Mouse (Mus musculus) liver, embryonic 14.5 days (tissue): ENCODE measurements around the gene Trappc10. TPM values are rescaled to one million over a fixed set of nuclear protein-coding genes. Genes with fewer than 3 reads are reported as not detected.

ENCODE experiments used
- ATAC-seq: fragments of 200-750 bp; cut with Nextera tagmentation; 2 replicates; pipeline ENCODE4 v1.8.0; 2017; ENCODE audit warnings: moderate number of reproducible peaks, mild to moderate bottlenecking, moderate library complexity; ENCODE audit not compliant: insufficient read depth
- DNase-seq, 3 experiments: peaks; one replicate each; pipeline ENCODE4 v3.0.0-alpha.2; 2012 to 2013; ENCODE audit warnings: low read depth in 3 of 3, low spot score in 3 of 3
- H3K27ac ChIP-seq: fragments of 300-500 bp; sonication (generic); 2 replicates; pipeline ENCODE4 v1.5.1; 2014; ENCODE audit warnings: moderate library complexity, mild to moderate bottlenecking, control low read depth, inconsistent platforms
- H3K27me3 ChIP-seq: fragments of 300-500 bp; sonication (generic); 2 replicates; pipeline ENCODE4 v1.6.1; 2014; ENCODE audit warnings: mild to moderate bottlenecking, low read length, moderate library complexity; ENCODE audit not compliant: control insufficient read depth, insufficient read depth
- H3K36me3 ChIP-seq: fragments of 300-500 bp; sonication (generic); replicated peaks from 2 replicates; pipeline ENCODE4 v1.6.1; 2014; ENCODE audit warnings: low read depth; ENCODE audit not compliant: control insufficient read depth, insufficient read depth
- H3K4me1 ChIP-seq, 2 experiments: fragments of 200-500 bp in 1 of 2; fragments of 300-500 bp in 1 of 2; sonication (generic) in 1 of 2; replicated peaks; 2 replicates each; pipeline ENCODE4 v1.6.1; 2012 to 2014; ENCODE audit warnings: antibody characterized with exemption in 1 of 2, inconsistent platforms in 1 of 2, low read length in 1 of 2; ENCODE audit not compliant: control insufficient read depth in 2 of 2, insufficient read depth in 2 of 2
- H3K4me2 ChIP-seq: fragments of 300-500 bp; sonication (generic); 2 replicates; pipeline ENCODE4 v1.6.1; 2014; ENCODE audit warnings: low read depth, mild to moderate bottlenecking, control low read depth, moderate library complexity
- H3K4me3 ChIP-seq, 2 experiments: fragments of 200-500 bp in 1 of 2; fragments of 300-500 bp in 1 of 2; sonication (generic) in 1 of 2; 2 replicates each; pipeline ENCODE4 v1.5.1; 2012 to 2014; ENCODE audit warnings: low read depth in 2 of 2, low read length in 2 of 2, mild to moderate bottlenecking in 2 of 2, control low read depth in 1 of 2, inconsistent platforms in 1 of 2, moderate library complexity in 1 of 2; ENCODE audit not compliant: insufficient read depth in 1 of 2
- H3K9ac ChIP-seq: fragments of 300-500 bp; sonication (generic); replicated peaks from 2 replicates; pipeline ENCODE4 v1.6.1; 2014; ENCODE audit warnings: mild to moderate bottlenecking, control low read depth, moderate library complexity
- H3K9me3 ChIP-seq: fragments of 300-500 bp; sonication (generic); 2 replicates; pipeline ENCODE4 v1.6.1; 2016; ENCODE audit warnings: low read length, mixed read lengths; ENCODE audit not compliant: control insufficient read depth
- CTCF ChIP-seq: IDR thresholded peaks from 2 replicates; pipeline ENCODE4 v1.5.1; 2016; ENCODE audit warnings: antibody characterized with exemption, low read depth, control low read depth
- EP300 ChIP-seq: IDR thresholded peaks from 2 replicates; pipeline ENCODE4 v1.6.1; 2016; ENCODE audit warnings: antibody characterized with exemption, low read depth
- WGBS: fragments of 180-500 bp; shearing (Covaris S2); extraction: QIAGEN DNeasy Blood & Tissue Kit; methylation state at CpG from one replicate; pipeline ENCODE4 v1.1.7; 2014; ENCODE audit not compliant: insufficient replicate concordance; 5-methylcytosine and 5-hydroxymethylcytosine counted together
- polyA plus RNA-seq, 2 experiments: library from polyadenylated mRNA; depleted of rRNA in 1 of 2; stranded (reverse) in 1 of 2; unstranded in 1 of 2; fragments of >200 nt; fragmentation: Nextera tagmentation in 1 of 2; extraction: Ambion mirVana in 1 of 2; gene quantifications; 2 replicates each; pipeline versions ENCODE4 v1.2.1 to v1.2.3; 2012 to 2014

Gene Trappc10
- polyA plus RNA-seq, 2 experiments, result 15.8 to 19.8 TPM

GRCm38 (mm10) chr10:78165256-78166005 is 79.0 kb downstream of the Trappc10 start:
- H3K36me3 ChIP-seq, result peaks cover 5% of the 10 kb centered on the region; the same call in 1 of the 2 replicates
- no peak for ATAC-seq

GRCm38 (mm10) chr10:78164786-78165185 is 79.7 kb downstream of the Trappc10 start:
- 85% methylated on average over 12 of the region's 12 CpGs for WGBS

More at GRCm38 (mm10) chr10:78165256-78166005, 79.0 kb downstream of the Trappc10 start:
- no peak for DNase-seq
- H3K9me3 ChIP-seq, result no peaks in the 10 kb centered on the region
- no peak overlapping the region for H3K4me3 ChIP-seq
- no peak overlapping the region for H3K9ac ChIP-seq
- TF ChIP-seq EP300, result no peak
- TF ChIP-seq CTCF, result 0 out of 2 replicates have a peak, but pooled peaks have one; percentile 6
- H3K27ac ChIP-seq, result no peak overlapping the region
- no peak overlapping the region for H3K4me2 ChIP-seq
- no peaks in the 10 kb centered on the region for H3K27me3 ChIP-seq
- WGBS, result 85% methylated on average over 21 of the region's 21 CpGs
- H3K4me1 ChIP-seq, result peaks cover 0 to 13% of the 10 kb centered on the region in 2 experiments; a peak in 3 of 4 replicates

GRCm38 (mm10) chr10:78163923-78164322 is 80.5 kb downstream of the Trappc10 start:
- H3K36me3 ChIP-seq, result peaks cover 5% of the 10 kb centered on the region; the same call in 1 of the 2 replicates
- H3K4me3 ChIP-seq, result no peak overlapping the region
- H3K9ac ChIP-seq, result no peak overlapping the region
- peak in 1 of 3 experiments; percentile 48 for DNase-seq
- 25% methylated on average over 4 of the region's 4 CpGs for WGBS
- H3K9me3 ChIP-seq, result no peaks in the 10 kb centered on the region
- H3K4me2 ChIP-seq, result no peak overlapping the region
- ATAC-seq, result no peak
- H3K27ac ChIP-seq, result no peak overlapping the region
- H3K27me3 ChIP-seq, result no peaks in the 10 kb centered on the region
- no peak for TF ChIP-seq EP300
- peak; percentile 85 for TF ChIP-seq CTCF
- H3K4me1 ChIP-seq, result peaks cover 2 to 12% of the 10 kb centered on the region in 2 experiments; a peak in 2 of 4 replicates

More at GRCm38 (mm10) chr10:78164786-78165185, 79.7 kb downstream of the Trappc10 start:
- DNase-seq, result no peak
- Histone ChIP-seq H3K9ac (no peak overlapping the region), H3K36me3 (peaks cover 5% of the 10 kb centered on the region; the same call in 1 of the 2 replicates), H3K4me2 (no peak overlapping the region), H3K27me3 (no peaks in the 10 kb centered on the region), H3K4me3 (no peak overlapping the region), H3K27ac (no peak overlapping the region), H3K9me3 (no peaks in the 10 kb centered on the region), H3K4me1 (peaks cover 1 to 8% of the 10 kb centered on the region in 2 experiments; a peak in 2 of 4 replicates)
- no peak for ATAC-seq
- no peak for TF ChIP-seq CTCF
- no peak for TF ChIP-seq EP300

- peaks cover 5% of the 10 kb centered on the region; the same call in 1 of the 2 replicates for H3K36me3 ChIP-seq
- ATAC-seq (no peak), DNase-seq (no peak)
- 82% methylated on average over 9 of the region's 9 CpGs for WGBS
- H3K4me2 ChIP-seq, result no peak overlapping the region
- no peak overlapping the region for H3K27ac ChIP-seq
- H3K4me1 ChIP-seq, result peaks cover 2 to 6% of the 10 kb centered on the region in 2 experiments; a peak in 2 of 4 replicates
- no peaks in the 10 kb centered on the region for H3K27me3 ChIP-seq
- H3K4me3 ChIP-seq, result no peak overlapping the region
- H3K9me3 ChIP-seq, result no peaks in the 10 kb centered on the region
- no peak overlapping the region for H3K9ac ChIP-seq
- TF ChIP-seq CTCF (no peak), EP300 (no peak)
Observed at GRCm38 (mm10) chr10:78163241-78163640, 81.2 kb downstream of the Trappc10 start.

GRCm38 (mm10) chr10:78162646-78163045 is 81.8 kb downstream of the Trappc10 start:
- Histone ChIP-seq H3K27me3 (no peaks in the 10 kb centered on the region), H3K4me1 (peaks cover 2 to 6% of the 10 kb centered on the region in 2 experiments; a peak in 2 of 4 replicates), H3K9me3 (no peaks in the 10 kb centered on the region), H3K9ac (no peak overlapping the region), H3K27ac (no peak overlapping the region), H3K4me3 (no peak overlapping the region), H3K36me3 (peaks cover 5% of the 10 kb centered on the region; the same call in 1 of the 2 replicates), H3K4me2 (no peak overlapping the region)
- DNase-seq (no peak), ATAC-seq (no peak)
- TF ChIP-seq EP300, result no peak
- no peak for TF ChIP-seq CTCF
- 85% methylated on average over 12 of the region's 12 CpGs for WGBS
